Mouse (Mus musculus) neural tube, embryonic 15.5 days (tissue): ENCODE data around the gene Map3k15. TPM values are rescaled to one million over a fixed set of nuclear protein-coding genes. Genes with fewer than 3 reads are reported as not detected.

Experiments used
- ATAC-seq: fragments of 200-750 bp; cut with Nextera tagmentation; 2 replicates; pipeline ENCODE4 v1.8.0; 2017; ENCODE audit warnings: mild to moderate bottlenecking, moderate TSS enrichment, moderate library complexity; ENCODE audit not compliant: low FRiP score
- H3K27ac ChIP-seq: fragments of 300-500 bp; sonication (generic); replicated peaks from 2 replicates; pipeline ENCODE4 v1.5.1; 2015; ENCODE audit warnings: mild to moderate bottlenecking, inconsistent platforms
- H3K27me3 ChIP-seq: fragments of 300-500 bp; sonication (generic); replicated peaks from 2 replicates; pipeline ENCODE4 v1.6.1; 2015; ENCODE audit warnings: inconsistent platforms
- H3K36me3 ChIP-seq: fragments of 300-500 bp; sonication (generic); 2 replicates; pipeline ENCODE4 v1.6.1; 2015; ENCODE audit warnings: inconsistent platforms
- H3K4me1 ChIP-seq: fragments of 300-500 bp; sonication (generic); 2 replicates; pipeline ENCODE4 v1.6.1; 2015; ENCODE audit warnings: inconsistent platforms
- H3K4me2 ChIP-seq: fragments of 300-500 bp; sonication (generic); 2 replicates; pipeline ENCODE4 v1.6.1; 2015; ENCODE audit warnings: inconsistent platforms, mild to moderate bottlenecking, moderate library complexity
- H3K4me3 ChIP-seq: fragments of 300-500 bp; sonication (generic); replicated peaks from 2 replicates; pipeline ENCODE4 v1.5.1; 2015; ENCODE audit warnings: mild to moderate bottlenecking, inconsistent platforms
- H3K9ac ChIP-seq: fragments of 300-500 bp; sonication (generic); replicated peaks from 2 replicates; pipeline ENCODE4 v1.6.1; 2015; ENCODE audit warnings: mild to moderate bottlenecking, inconsistent platforms
- H3K9me3 ChIP-seq: fragments of 300-500 bp; sonication (generic); replicated peaks from 2 replicates; pipeline ENCODE4 v1.6.1; 2016; ENCODE audit warnings: inconsistent platforms
- WGBS: fragments of 180-500 bp; shearing (Covaris S2); methylation state at CpG from one replicate; pipeline ENCODE4 v1.1.7; 2015; ENCODE audit warnings: mixed read lengths; 5-methylcytosine and 5-hydroxymethylcytosine counted together
- polyA plus RNA-seq: library from polyadenylated mRNA; unstranded; fragments of >200 nt; fragmentation: Nextera tagmentation; extraction: Ambion mirVana; gene quantifications from 2 replicates; pipeline ENCODE4 v1.2.1, GENCODE M21; 2015

Map3k15 gene
- polyA plus RNA-seq, 1 experiment from 2014 or later = 0.14 TPM

DNA sequence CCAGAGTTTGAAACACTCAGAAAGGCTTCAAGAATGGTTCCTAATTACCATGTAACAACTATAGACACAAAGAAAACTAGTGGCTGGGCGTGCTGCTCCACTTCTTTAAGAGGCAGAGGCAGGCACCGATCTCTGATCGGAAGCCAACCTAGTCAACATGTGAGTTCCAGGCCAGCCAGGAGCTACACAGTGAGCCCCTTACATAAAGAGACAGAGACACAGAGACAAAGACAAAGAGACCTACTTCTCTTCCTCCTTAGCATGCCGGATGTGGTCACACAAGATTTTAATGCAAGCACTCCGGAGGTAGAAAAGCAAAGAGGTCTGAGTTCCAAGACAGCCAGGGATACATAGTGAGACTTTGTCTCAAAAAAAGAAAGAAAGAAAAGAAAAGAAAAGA, 147.9 kb downstream of the Map3k15 start:
- no peak overlapping the region for H3K27ac ChIP-seq
- 24% methylated on average over 5 of the region's 5 CpGs for WGBS
- H3K4me2 ChIP-seq = peak overlapping the region; percentile 60
- H3K4me3 ChIP-seq = peak overlapping the region; percentile 18; the same call in 1 of the 2 replicates
- no peaks in the 10 kb centered on the region for H3K36me3 ChIP-seq
- H3K9me3 ChIP-seq = no peaks in the 10 kb centered on the region
- no peak for ATAC-seq
- H3K27me3 ChIP-seq = no peaks in the 10 kb centered on the region
- H3K9ac ChIP-seq = no peak overlapping the region
- H3K4me1 ChIP-seq = peaks cover 6% of the 10 kb centered on the region; the same call in 1 of the 2 replicates

- no peaks in the 10 kb centered on the region for H3K9me3 ChIP-seq
- H3K4me1 ChIP-seq = peaks cover 6% of the 10 kb centered on the region; the same call in 1 of the 2 replicates
- WGBS = 28% methylated on average over 18 of the region's 18 CpGs
- no peaks in the 10 kb centered on the region for H3K27me3 ChIP-seq
- H3K36me3 ChIP-seq = no peaks in the 10 kb centered on the region
- ATAC-seq = no peak
- H3K4me2 ChIP-seq = peak overlapping the region; percentile 60
- H3K9ac ChIP-seq = peak overlapping the region; percentile 53
- H3K27ac ChIP-seq = peak overlapping the region; percentile 88
- H3K4me3 ChIP-seq = peak overlapping the region; percentile 60
Measured at GRCm38 (mm10) chrX:160137177-160137860, 149.1 kb downstream of the Map3k15 start.

DNA sequence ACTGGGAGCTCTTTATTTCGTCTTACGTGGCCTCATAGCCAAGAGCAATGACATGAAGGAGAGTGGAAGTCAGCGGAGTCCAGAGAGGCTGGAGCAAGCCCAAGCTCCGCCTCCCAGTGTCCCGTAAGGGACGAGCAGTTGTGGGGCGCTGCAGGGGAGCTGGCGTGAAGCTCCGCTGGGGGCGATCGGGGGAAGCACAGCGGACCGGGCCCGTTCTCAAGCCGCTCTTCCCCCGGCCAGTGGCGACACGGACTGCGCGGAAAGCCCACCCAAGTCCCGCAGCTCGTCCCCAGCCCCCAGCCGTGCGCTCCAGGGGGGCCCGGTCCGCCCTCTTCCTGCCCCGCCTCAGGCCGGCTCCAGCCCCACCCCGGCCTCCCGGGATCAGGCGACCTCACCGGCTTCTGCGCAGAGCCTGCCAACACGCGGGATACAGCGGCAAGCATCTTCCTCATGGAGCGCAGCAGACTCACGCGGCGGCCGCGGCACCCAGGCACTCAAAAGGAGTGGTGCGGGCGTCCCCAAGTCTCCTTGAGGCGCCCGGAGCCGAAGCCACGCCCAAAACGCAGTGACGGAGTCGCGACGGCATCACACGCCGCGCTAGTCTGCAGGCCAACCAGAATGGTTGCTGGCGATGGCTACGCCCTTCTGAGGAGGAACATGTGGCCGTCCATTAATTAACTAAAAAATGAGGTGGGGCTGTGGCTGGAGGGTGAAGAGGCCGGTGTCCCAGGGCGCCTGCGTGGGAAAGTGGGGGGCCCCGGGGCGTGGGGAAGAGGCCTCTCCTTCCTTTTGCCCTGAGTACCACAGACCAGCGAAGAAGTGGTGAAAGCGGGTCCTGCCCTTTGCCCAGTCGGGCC, 149.9 kb downstream of the Map3k15 start, which contains the start of gene Pdha1:
Gene Pdha1 (minus strand): TSS at position 553 of the 857 bp plus-strand sequence.
- peak within 1 kb of the TSS; percentile 60 for H3K4me3 ChIP-seq
- peak within 1 kb of the TSS; percentile 88 for H3K27ac ChIP-seq
- H3K4me2 ChIP-seq = peak within 1 kb of the TSS; percentile 60
- ATAC-seq = peak; percentile 99
- H3K4me1 ChIP-seq = peaks cover 6% of the 10 kb centered on the region; the same call in 1 of the 2 replicates
- no peaks in the 10 kb centered on the region for H3K36me3 ChIP-seq
- no peaks in the 10 kb centered on the region for H3K27me3 ChIP-seq
- peak within 1 kb of the TSS; percentile 53 for H3K9ac ChIP-seq
- no peaks in the 10 kb centered on the region for H3K9me3 ChIP-seq
- 11% methylated on average over 53 of the region's 67 CpGs for WGBS

DNA sequence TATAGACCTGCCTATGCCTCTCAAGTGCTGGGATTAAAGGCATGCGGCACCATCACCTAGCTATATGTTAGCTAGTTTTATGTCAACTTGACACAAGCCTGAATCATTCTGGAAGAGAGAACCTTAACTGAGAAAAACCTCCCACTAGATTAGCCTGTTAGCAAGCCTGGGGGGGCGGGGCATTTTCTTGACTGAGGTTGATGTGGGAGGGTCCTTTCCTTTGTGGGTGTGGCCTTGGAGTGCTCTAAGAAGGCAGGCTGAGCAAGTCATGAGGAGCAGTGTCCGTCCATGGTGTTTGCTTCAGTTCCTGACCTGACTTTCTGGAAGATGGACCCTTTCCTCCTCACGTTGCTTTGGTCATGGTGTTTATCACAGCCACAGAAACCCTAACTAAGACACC, 158.6 kb downstream of the Map3k15 start:
- H3K4me3 ChIP-seq = no peak overlapping the region
- no peak for ATAC-seq
- no peaks in the 10 kb centered on the region for H3K4me1 ChIP-seq
- no peaks in the 10 kb centered on the region for H3K36me3 ChIP-seq
- no peaks in the 10 kb centered on the region for H3K9me3 ChIP-seq
- WGBS = 88% methylated on average over 4 of the region's 4 CpGs
- H3K4me2 ChIP-seq = no peak overlapping the region
- H3K9ac ChIP-seq = no peak overlapping the region
- H3K27ac ChIP-seq = no peak overlapping the region
- H3K27me3 ChIP-seq = no peaks in the 10 kb centered on the region

- Histone ChIP-seq H3K27ac (no peak overlapping the region), H3K27me3 (no peaks in the 10 kb centered on the region), H3K36me3 (no peaks in the 10 kb centered on the region), H3K9me3 (no peaks in the 10 kb centered on the region), H3K4me1 (no peaks in the 10 kb centered on the region), H3K4me2 (no peak overlapping the region), H3K4me3 (no peak overlapping the region), H3K9ac (no peak overlapping the region)
- WGBS = 90% methylated on average over 3 of the region's 3 CpGs
- no peak for ATAC-seq
Measured at GRCm38 (mm10) chrX:160147406-160147805, 159.2 kb downstream of the Map3k15 start.

- H3K36me3 ChIP-seq = no peaks in the 10 kb centered on the region
- H3K27me3 ChIP-seq = no peaks in the 10 kb centered on the region
- H3K4me3 ChIP-seq = no peak overlapping the region
- no peak overlapping the region for H3K27ac ChIP-seq
- H3K9ac ChIP-seq = no peak overlapping the region
- no peaks in the 10 kb centered on the region for H3K4me1 ChIP-seq
- H3K9me3 ChIP-seq = no peaks in the 10 kb centered on the region
- ATAC-seq = no peak
- WGBS = 95% methylated on average over 3 of the region's 3 CpGs
- H3K4me2 ChIP-seq = no peak overlapping the region
Measured at GRCm38 (mm10) chrX:160148859-160149258, 160.6 kb downstream of the Map3k15 start.

DNA sequence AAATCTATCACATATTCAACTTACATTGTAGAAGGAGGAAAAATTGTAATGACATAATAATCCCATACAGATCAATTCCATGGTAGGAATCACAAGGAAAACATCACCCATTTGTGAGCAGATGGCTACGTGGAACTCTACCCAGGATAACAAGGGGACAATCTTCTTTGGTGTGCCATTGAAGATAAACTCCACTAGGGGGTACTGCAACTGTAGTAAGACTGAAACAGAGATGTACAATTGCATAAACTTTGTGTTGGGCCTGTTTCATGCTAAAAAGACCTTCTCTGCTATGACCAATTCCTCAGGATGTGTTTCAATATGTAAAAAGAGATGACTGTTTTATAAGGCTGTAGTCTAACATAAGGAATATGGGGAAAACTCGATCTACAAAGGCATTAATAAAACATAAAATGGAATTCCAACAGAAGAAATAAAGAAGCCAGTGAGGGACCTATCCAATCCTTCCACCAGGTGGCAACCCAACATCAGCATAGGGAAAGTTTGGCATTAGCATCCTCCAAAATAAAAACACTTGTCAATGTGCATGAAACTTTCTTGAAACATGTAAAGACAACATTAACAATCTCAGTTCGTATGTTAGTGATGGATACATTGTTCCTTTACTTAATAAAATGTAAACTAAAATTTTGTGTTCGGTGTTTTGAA, 165.0 kb downstream of the Map3k15 start:
- ATAC-seq = no peak
- 65% methylated on average over 4 of the region's 4 CpGs for WGBS

GRCm38 (mm10) chrX:160164259-160164658, 176.0 kb downstream of the Map3k15 start:
- no peak overlapping the region for H3K9ac ChIP-seq
- no peak overlapping the region for H3K4me2 ChIP-seq
- WGBS = 84% methylated on average over 3 of the region's 3 CpGs
- ATAC-seq = no peak
- H3K36me3 ChIP-seq = no peaks in the 10 kb centered on the region
- H3K9me3 ChIP-seq = no peaks in the 10 kb centered on the region
- H3K27ac ChIP-seq = no peak overlapping the region
- H3K4me3 ChIP-seq = no peak overlapping the region
- H3K4me1 ChIP-seq = no peaks in the 10 kb centered on the region
- no peaks in the 10 kb centered on the region for H3K27me3 ChIP-seq

More for the DNA sequence above, 165.0 kb downstream of the Map3k15 start:
- no peaks in the 10 kb centered on the region for H3K9me3 ChIP-seq
- no peak overlapping the region for H3K9ac ChIP-seq
- no peaks in the 10 kb centered on the region for H3K27me3 ChIP-seq
- H3K27ac ChIP-seq = no peak overlapping the region
- no peak overlapping the region for H3K4me3 ChIP-seq
- no peaks in the 10 kb centered on the region for H3K4me1 ChIP-seq
- no peak overlapping the region for H3K4me2 ChIP-seq
- H3K36me3 ChIP-seq = no peaks in the 10 kb centered on the region

- peak; percentile 50; the same call in 1 of the 2 replicates for ATAC-seq
- Histone ChIP-seq H3K9me3 (no peaks in the 10 kb centered on the region), H3K4me2 (no peak overlapping the region), H3K4me1 (no peaks in the 10 kb centered on the region), H3K9ac (no peak overlapping the region), H3K4me3 (no peak overlapping the region), H3K27me3 (no peaks in the 10 kb centered on the region), H3K27ac (no peak overlapping the region), H3K36me3 (no peaks in the 10 kb centered on the region)
- 39% methylated on average over 6 of the region's 6 CpGs for WGBS
Measured at GRCm38 (mm10) chrX:160166246-160166985, 178.2 kb downstream of the Map3k15 start.

DNA sequence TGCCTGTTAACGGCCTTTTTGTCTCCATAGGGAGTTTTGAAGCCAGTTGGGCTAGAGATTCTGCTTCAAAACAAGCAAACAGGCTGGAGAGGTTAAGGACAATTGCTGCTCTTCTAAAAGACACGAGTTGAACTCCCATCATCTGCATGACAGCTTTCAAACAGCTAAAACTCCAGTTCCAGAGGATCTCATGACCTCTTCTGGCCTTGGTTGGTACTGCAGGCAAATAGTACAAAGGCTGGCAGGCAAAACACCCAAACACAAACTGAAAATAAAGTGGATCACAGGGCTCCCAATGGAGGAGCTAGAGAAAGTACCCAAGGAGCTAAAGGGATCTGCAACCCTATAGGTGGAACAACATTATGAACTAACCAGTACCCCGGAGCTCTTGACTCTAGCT, 181.9 kb downstream of the Map3k15 start:
- WGBS = 13% methylated on average over 3 of the region's 3 CpGs
- Histone ChIP-seq H3K9me3 (no peaks in the 10 kb centered on the region), H3K27ac (no peak overlapping the region), H3K36me3 (no peaks in the 10 kb centered on the region), H3K4me3 (no peak overlapping the region), H3K4me2 (no peak overlapping the region), H3K27me3 (no peaks in the 10 kb centered on the region), H3K9ac (no peak overlapping the region), H3K4me1 (no peaks in the 10 kb centered on the region)
- ATAC-seq = no peak
